ENCODE assay signal across 17 mouse cellular contexts in the genomic region with DNA sequence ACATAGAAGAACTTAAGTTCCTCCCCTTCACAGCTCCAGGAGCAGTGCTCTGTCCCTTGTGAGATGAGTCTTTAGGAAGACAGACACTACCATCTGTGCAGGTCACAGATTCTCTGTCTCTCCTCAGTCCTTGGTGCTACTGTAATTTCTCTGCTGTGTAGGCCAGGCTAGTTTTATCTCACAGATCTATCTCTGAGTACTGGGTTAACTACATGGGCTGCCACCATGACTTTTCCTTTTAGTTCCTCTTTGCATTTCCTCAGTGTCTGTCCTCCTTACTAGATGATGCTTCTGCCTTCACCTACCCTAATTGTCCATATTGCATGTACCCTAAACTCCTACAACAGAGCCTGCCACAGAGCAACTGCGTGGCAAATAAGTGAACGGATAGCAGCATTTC.
"Had no signal": no experiment of that assay in that cellular context is flagged by ENCODE, and none has a peak within 500 bp of the region (broad histone marks: within the 10 kb centered on the region; RNA-seq: fewer than 3 reads in every experiment).

No protein-coding gene starts in this region.

- H3K4me1 ChIP-seq: limb, embryonic 13.5 days; midbrain, embryonic 13.5 days; neural tube, embryonic 12.5 days had no signal

- H3K27me3 ChIP-seq: limb, embryonic 13.5 days; megakaryocyte, embryonic 14.5 days; midbrain, embryonic 13.5 days; neural tube, embryonic 12.5 days had no signal

- H3K9me3 ChIP-seq: limb, embryonic 13.5 days; megakaryocyte, embryonic 14.5 days; midbrain, embryonic 13.5 days; neural tube, embryonic 12.5 days had no signal

- H3K4me3 ChIP-seq: limb, embryonic 13.5 days; megakaryocyte, embryonic 14.5 days; midbrain, embryonic 13.5 days; neural tube, embryonic 12.5 days had no signal

- H3K9ac ChIP-seq: limb, embryonic 13.5 days; liver, embryonic 14.5 days; midbrain, embryonic 13.5 days; neural tube, embryonic 12.5 days had no signal

- DNase-seq: kidney, adult 8-10 months; kidney, postnatal 36 days; layer of hippocampus, adult 9-11 months; left cerebral cortex, postnatal 4 days; lung, adult 18-20 months; retina, postnatal 1 day; right cerebral cortex, postnatal 4 days; spleen, adult 18-20 months; thymus, adult 18-20 months; thymus, postnatal 14 days had no signal

- H3K4me2 ChIP-seq: limb, embryonic 13.5 days; midbrain, embryonic 13.5 days; neural tube, embryonic 12.5 days had no signal

- ATAC-seq: intestine, postnatal 0 days; midbrain, embryonic 13.5 days had no signal

- H3K27ac ChIP-seq: kidney, postnatal 0 days; limb, embryonic 13.5 days; liver, embryonic 14.5 days; midbrain, embryonic 13.5 days; neural tube, embryonic 12.5 days had no signal
